Mouse (Mus musculus) layer of hippocampus, adult 18-20 months (tissue): Measurements from ENCODE around the gene Usp46. TPM values are rescaled to one million over a fixed set of nuclear protein-coding genes. Genes with fewer than 3 reads are reported as not detected.
"Not testable (repeated sequence)": the region's sequence is repeated elsewhere in the genome, so short reads cannot be mapped to it uniquely, and the experiment has no call there.

Experiments used
- DNase-seq, 2 experiments: peaks; one replicate each; pipeline ENCODE4 v3.0.0; 2022; ENCODE audit warnings: low spot score in 2 of 2
- total RNA-seq, 2 experiments: library from RNA; stranded (reverse); gene quantifications; 2 replicates each; pipeline ENCODE4 v1.2.3; 2021

Gene Usp46
- total RNA-seq, 2 experiments from 2014 or later = 139 TPM

GRCm38 (mm10) chr5:74070564-74070963 lies 2.3 kb upstream of the Usp46 start:
- not testable (repeated sequence) for DNase-seq

GRCm38 (mm10) chr5:74068714-74069321 lies 587 bp upstream of the Usp46 start:
- peak; percentile 28 to 73 for DNase-seq

- no peak for DNase-seq
Measured at GRCm38 (mm10) chr5:74067346-74067745, 885 bp downstream of the Usp46 start.

- DNase-seq = no peak
Measured at GRCm38 (mm10) chr5:74066416-74067115, 1.7 kb downstream of the Usp46 start.

- DNase-seq = no peak
Measured at GRCm38 (mm10) chr5:74065565-74066275, 2.5 kb downstream of the Usp46 start.

- DNase-seq = no peak
Measured at GRCm38 (mm10) chr5:74064844-74065243, 3.4 kb downstream of the Usp46 start.

GRCm38 (mm10) chr5:74063226-74063747 lies 4.9 kb downstream of the Usp46 start:
- no peak for DNase-seq

GRCm38 (mm10) chr5:74062266-74062665 lies 6.0 kb downstream of the Usp46 start:
- DNase-seq = no peak

- DNase-seq = peak; percentile 36 to 71
Measured at GRCm38 (mm10) chr5:74061408-74062047, 6.7 kb downstream of the Usp46 start.

GRCm38 (mm10) chr5:74052171-74052909 lies 15.9 kb downstream of the Usp46 start:
- no peak for DNase-seq

- DNase-seq = peak in 1 of 2 experiments; percentile 46
Measured at GRCm38 (mm10) chr5:74051394-74052170, 16.6 kb downstream of the Usp46 start.

- no peak for DNase-seq
Measured at GRCm38 (mm10) chr5:74050903-74051302, 17.3 kb downstream of the Usp46 start.

GRCm38 (mm10) chr5:74048846-74049495 lies 19.3 kb downstream of the Usp46 start:
- no peak for DNase-seq

GRCm38 (mm10) chr5:74044591-74044990 lies 23.6 kb downstream of the Usp46 start:
- no peak for DNase-seq

GRCm38 (mm10) chr5:74042796-74043340 lies 25.4 kb downstream of the Usp46 start:
- no peak for DNase-seq

- DNase-seq = no peak
Measured at GRCm38 (mm10) chr5:74040541-74040940, 27.7 kb downstream of the Usp46 start.

- DNase-seq = peak in 1 of 2 experiments; percentile 37
Measured at GRCm38 (mm10) chr5:74035454-74035853, 32.8 kb downstream of the Usp46 start.

- no peak for DNase-seq
Measured at GRCm38 (mm10) chr5:74034177-74034576, 34.1 kb downstream of the Usp46 start.

GRCm38 (mm10) chr5:74029787-74030186 lies 38.4 kb downstream of the Usp46 start:
- DNase-seq = no peak
